Mouse (Mus musculus) kidney, postnatal 14 days (tissue): ENCODE measurements at regions not wholly inside any gene's neighbourhood (a gene's known extent, or its start where the extent isn't known, plus 50 kb on each side); places are given as distances from the start of the nearest gene placed in this dataset.
A peak's percentile ranks its signal among the peaks of the same experiment; 100 is the strongest.

Source experiments
- DNase-seq: peaks from one replicate; pipeline ENCODE4 v3.0.0; 2022; ENCODE audit warnings: mixed read lengths

GRCm38 (mm10) chr4:11903861-11904260 lies 77.2 kb downstream of the Gm10604 start:
- DNase-seq, result no peak

GRCm38 (mm10) chr4:11903401-11903800 lies 77.7 kb downstream of the Gm10604 start:
- no peak for DNase-seq

- peak; percentile 28 for DNase-seq
These were observed 81.0 kb downstream of the Gm10604 start for GRCm38 (mm10) chr4:11899979-11900624.

GRCm38 (mm10) chr4:11897231-11897630 lies 83.8 kb downstream of the Gm10604 start:
- DNase-seq, result no peak

GRCm38 (mm10) chr4:11895857-11896825 lies 84.9 kb downstream of the Gm10604 start:
- DNase-seq, result peak; percentile 36

- no peak for DNase-seq
These were observed 87.4 kb downstream of the Gm10604 start for GRCm38 (mm10) chr4:11893560-11894205.

- no peak for DNase-seq
These were observed 91.9 kb downstream of the Gm10604 start for GRCm38 (mm10) chr4:11889039-11889600.

- DNase-seq, result no peak
These were observed 93.7 kb downstream of the Gm10604 start for GRCm38 (mm10) chr4:11887377-11887776.

- DNase-seq, result no peak
These were observed 95.6 kb downstream of the Gm10604 start for GRCm38 (mm10) chr4:11885499-11885898.

- DNase-seq, result no peak
These were observed 96.2 kb downstream of the Gm10604 start for GRCm38 (mm10) chr4:11884818-11885217.

- no peak for DNase-seq
These were observed 97.8 kb downstream of the Gm10604 start for GRCm38 (mm10) chr4:11883295-11883694.

- DNase-seq, result no peak
These were observed 98.4 kb downstream of the Gm10604 start for GRCm38 (mm10) chr4:11882666-11883065.

- DNase-seq, result no peak
These were observed 102.4 kb downstream of the Gm10604 start for GRCm38 (mm10) chr4:11878638-11879037.

- no peak for DNase-seq
These were observed 103.1 kb downstream of the Gm10604 start for GRCm38 (mm10) chr4:11877945-11878344.

GRCm38 (mm10) chr4:11876009-11876408 lies 105.1 kb downstream of the Gm10604 start:
- no peak for DNase-seq

- no peak for DNase-seq
These were observed 106.3 kb downstream of the Gm10604 start for GRCm38 (mm10) chr4:11874586-11875264.

- no peak for DNase-seq
These were observed 109.0 kb downstream of the Gm10604 start for GRCm38 (mm10) chr4:11872036-11872435.

GRCm38 (mm10) chr4:11869721-11870120 lies 111.3 kb downstream of the Gm10604 start:
- DNase-seq, result no peak

- DNase-seq, result no peak
These were observed 112.5 kb downstream of the Gm10604 start for GRCm38 (mm10) chr4:11868565-11868964.
